Mouse (Mus musculus) layer of hippocampus, adult 2 months (tissue): ENCODE results near the gene Mras. TPM values are rescaled to one million over a fixed set of nuclear protein-coding genes. Genes with fewer than 3 reads are reported as not detected.

ENCODE experiments used
- DNase-seq, 2 experiments: peaks; one replicate each; pipeline ENCODE4 v3.0.0; 2022; ENCODE audit warnings: low spot score in 2 of 2
- H3K27ac ChIP-seq: fragments of 200-600 bp; 2 replicates; pipeline ENCODE4 v1.8.1; 2022
- H3K4me3 ChIP-seq: fragments of 200-600 bp; 2 replicates; pipeline ENCODE4 v1.8.1; 2022; ENCODE audit warnings: mild to moderate bottlenecking
- CTCF ChIP-seq: fragments of 200-600 bp; conservative IDR thresholded peaks from 2 replicates; pipeline ENCODE4 v1.8.1; 2022; ENCODE audit warnings: antibody characterized with exemption, mild to moderate bottlenecking, moderate library complexity
- total RNA-seq, 2 experiments: library from RNA; stranded (reverse); gene quantifications; 2 replicates each; pipeline ENCODE4 v1.2.3; 2021

Gene Mras
- total RNA-seq, 2 experiments from 2014 or later: 138 to 141 TPM

- no peak for DNase-seq
- no peak overlapping the region for H3K4me3 ChIP-seq
- no peak for TF ChIP-seq CTCF
- H3K27ac ChIP-seq: peak overlapping the region; percentile 32; the same call in 1 of the 2 replicates
Measured at GRCm38 (mm10) chr9:99421914-99422313, 15.3 kb downstream of the Mras start.

GRCm38 (mm10) chr9:99419951-99420701 lies 17.1 kb downstream of the Mras start:
- TF ChIP-seq CTCF: no peak
- DNase-seq: no peak

GRCm38 (mm10) chr9:99418377-99418776 lies 18.8 kb downstream of the Mras start:
- TF ChIP-seq CTCF: no peak
- DNase-seq: peak; percentile 79 to 86
- peak overlapping the region; percentile 93 for H3K27ac ChIP-seq
- H3K4me3 ChIP-seq: peak overlapping the region; percentile 35

More at GRCm38 (mm10) chr9:99419951-99420701, 17.1 kb downstream of the Mras start:
- peak overlapping the region; percentile 93 for H3K27ac ChIP-seq
- H3K4me3 ChIP-seq: no peak overlapping the region

- DNase-seq: no peak
- H3K4me3 ChIP-seq: 0 out of 2 replicates have a peak overlapping the region, but pooled peaks have one; percentile 35
- no peak for TF ChIP-seq CTCF
- peak overlapping the region; percentile 93 for H3K27ac ChIP-seq
Measured at GRCm38 (mm10) chr9:99417288-99417846, 19.8 kb downstream of the Mras start.

DNA sequence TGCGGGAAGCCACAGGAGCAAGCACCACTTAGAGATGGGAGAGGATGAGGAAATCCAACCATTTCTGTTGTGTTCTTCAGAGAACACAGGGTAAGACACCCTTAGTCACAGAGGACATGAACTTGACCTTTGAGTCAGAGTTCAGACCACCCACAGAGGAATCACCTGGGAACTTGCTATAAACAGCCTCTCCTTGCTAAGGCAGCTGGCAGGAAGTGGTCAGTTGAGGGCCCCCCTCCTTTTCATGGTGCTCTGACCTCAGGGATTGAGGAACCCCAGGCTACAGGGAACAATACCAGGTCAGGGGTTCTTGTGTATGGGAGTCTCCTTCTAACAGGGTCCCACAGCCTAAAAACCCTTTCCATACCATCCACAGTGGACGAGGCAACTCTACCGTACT lies 20.4 kb downstream of the Mras start:
- peak overlapping the region; percentile 93 for H3K27ac ChIP-seq
- DNase-seq: no peak
- no peak for TF ChIP-seq CTCF
- H3K4me3 ChIP-seq: no peak overlapping the region

DNA sequence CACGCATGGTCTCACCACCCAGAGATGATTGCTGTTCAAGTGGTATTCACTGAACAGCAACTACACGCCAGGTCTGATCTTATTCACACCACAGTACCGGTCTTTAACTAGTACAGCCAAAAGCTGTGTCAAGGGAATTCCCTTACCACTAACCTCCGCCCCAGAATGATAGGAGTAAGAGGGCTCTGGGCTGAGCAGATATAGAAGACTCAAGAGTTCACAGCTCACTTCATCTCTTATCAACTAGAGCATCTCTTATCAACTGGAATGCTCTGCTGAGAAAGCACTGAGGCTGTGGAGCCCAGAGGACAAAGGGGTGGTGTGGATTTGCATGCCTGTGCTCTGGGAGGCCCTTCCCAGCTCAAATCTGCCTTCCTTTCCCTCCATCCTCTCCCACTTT lies 25.4 kb downstream of the Mras start:
- H3K27ac ChIP-seq: 0 out of 2 replicates have a peak overlapping the region, but pooled peaks have one; percentile 28
- DNase-seq: no peak
- H3K4me3 ChIP-seq: no peak overlapping the region
- no peak for TF ChIP-seq CTCF

DNA sequence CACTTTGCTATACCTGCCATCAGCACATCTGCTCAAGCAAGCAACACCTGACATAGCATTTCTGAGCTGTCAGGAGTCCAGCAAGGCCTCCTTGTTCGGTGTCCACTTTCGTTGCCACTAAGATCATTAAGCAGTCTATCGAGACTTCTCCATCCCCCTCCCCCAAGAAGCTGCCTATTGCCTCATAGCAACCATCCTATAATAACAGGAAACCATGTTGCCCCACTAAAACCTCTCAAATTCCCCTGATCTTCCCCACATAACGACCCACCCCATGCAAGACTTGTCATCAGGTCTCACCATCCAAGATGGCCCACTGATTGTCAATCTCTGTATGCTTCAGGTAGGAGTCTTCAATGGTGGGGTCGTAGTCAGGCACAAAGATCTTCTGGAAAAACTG lies 26.1 kb downstream of the Mras start:
- H3K27ac ChIP-seq: peak overlapping the region; percentile 25; the same call in 1 of the 2 replicates
- no peak overlapping the region for H3K4me3 ChIP-seq
- TF ChIP-seq CTCF: no peak
- no peak for DNase-seq

GRCm38 (mm10) chr9:99409280-99409679 lies 27.9 kb downstream of the Mras start:
- H3K4me3 ChIP-seq: no peak overlapping the region
- DNase-seq: no peak
- no peak overlapping the region for H3K27ac ChIP-seq
- no peak for TF ChIP-seq CTCF

DNA sequence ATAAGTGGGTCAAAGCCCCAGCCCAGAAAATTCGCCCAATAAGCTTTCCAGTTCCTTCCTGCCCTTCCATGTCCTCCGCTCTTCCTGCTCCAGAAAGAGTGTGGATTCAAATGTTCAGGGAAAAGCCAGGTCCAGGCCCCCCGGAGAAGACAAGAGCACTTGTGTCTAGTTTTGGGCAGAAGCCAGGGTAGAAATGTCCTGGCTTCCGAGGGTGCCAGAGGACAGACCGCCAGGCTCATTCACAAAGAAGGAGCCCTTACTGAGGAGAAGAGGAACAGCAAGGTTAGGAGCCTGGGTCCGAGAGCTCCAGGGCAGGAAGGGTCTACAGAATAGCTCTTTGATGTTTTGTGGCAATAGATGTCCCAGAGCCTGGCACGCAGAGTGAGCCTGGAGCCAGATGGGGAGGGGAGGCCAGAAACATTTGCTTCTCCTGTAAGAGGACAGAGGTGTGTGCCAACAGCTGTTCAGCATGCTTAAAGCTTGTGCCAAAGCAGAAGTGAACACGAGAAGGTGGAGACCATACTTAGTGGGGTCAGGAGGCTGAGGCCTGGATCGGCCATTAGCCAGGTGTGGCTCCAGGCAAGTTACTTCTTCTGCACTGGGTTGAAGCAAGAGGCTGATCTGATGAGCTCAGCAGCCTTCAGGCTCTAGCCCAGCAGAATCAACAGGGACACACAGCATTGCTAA lies 35.8 kb downstream of the Mras start:
- peak in 1 of 2 experiments; percentile 58 for DNase-seq
- H3K27ac ChIP-seq: peak overlapping the region; percentile 84
- TF ChIP-seq CTCF: no peak
- H3K4me3 ChIP-seq: no peak overlapping the region

- H3K4me3 ChIP-seq: no peak overlapping the region
- no peak for DNase-seq
- peak overlapping the region; percentile 84 for H3K27ac ChIP-seq
- no peak for TF ChIP-seq CTCF
Measured at GRCm38 (mm10) chr9:99400781-99401180, 36.4 kb downstream of the Mras start.

DNA sequence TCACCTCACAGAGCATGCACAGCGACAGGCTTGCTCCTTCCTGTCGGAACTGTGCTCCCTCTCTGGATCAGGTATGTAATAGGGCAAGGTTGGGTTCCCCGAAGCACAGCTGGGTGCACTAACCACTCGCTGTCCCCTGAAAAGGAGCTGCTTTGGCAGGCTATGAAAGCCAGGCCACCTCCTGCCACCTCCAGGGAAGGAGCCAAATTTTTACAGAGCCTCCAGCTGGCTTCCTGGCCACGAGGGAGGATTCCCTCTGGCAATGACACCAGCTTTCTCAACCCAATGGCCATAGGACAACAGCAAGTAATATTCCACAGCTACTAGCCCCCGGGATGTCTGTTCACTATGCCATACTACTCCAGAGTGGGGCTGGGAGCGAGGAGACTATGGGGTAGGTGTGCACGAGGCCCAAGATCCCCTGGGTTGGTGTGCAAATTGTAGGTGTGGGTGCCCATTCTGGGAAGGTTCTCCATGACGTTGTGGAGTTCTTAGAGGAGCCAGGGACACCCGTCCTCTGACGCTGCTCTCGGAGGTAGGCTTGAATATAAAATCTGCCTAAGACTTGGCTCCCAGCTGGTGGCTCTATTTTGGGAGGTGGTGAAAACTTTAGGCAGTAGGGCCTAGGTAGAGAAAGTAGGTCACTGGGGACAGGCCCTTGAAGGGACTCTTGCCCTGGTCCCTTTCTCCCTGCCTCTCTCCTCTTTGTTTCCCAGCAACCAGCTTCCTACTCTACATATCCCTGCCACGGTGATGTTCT lies 39.9 kb downstream of the Mras start:
- DNase-seq: no peak
- no peak overlapping the region for H3K4me3 ChIP-seq
- no peak for TF ChIP-seq CTCF
- H3K27ac ChIP-seq: peak overlapping the region; percentile 64

- Histone ChIP-seq H3K4me3 (no peak overlapping the region), H3K27ac (peak overlapping the region; percentile 6; the same call in 1 of the 2 replicates)
- no peak for DNase-seq
- no peak for TF ChIP-seq CTCF
Measured at GRCm38 (mm10) chr9:99394366-99394765, 42.8 kb downstream of the Mras start.

DNA sequence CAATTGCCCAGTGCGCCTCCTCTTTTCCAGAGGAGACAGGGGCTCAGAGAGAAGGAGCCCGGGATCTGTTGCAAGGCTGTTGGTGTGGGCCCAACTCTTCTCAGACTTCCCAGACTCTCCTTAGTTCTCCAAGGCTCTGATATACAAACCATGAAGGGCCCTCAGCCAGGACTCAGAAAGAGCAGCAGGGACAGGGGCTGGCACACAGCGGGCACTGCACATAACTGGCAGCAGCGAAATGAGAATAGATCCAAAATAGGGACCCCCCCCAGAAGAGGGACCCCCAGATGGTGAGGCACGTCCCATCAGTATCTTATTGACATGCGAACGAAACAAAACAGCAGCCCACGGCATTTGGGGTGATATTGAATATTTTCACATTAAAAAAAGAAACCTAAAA lies 44.0 kb downstream of the Mras start:
- Histone ChIP-seq H3K27ac (peak overlapping the region; percentile 74), H3K4me3 (no peak overlapping the region)
- DNase-seq: no peak
- no peak for TF ChIP-seq CTCF
